Mouse (Mus musculus) G1E (cell line): ENCODE results near the gene Rnf227. TPM values are rescaled to one million over a fixed set of nuclear protein-coding genes. Genes with fewer than 3 reads are reported as not detected.

Experiments used
- ATAC-seq: 2 replicates; pipeline ENCODE4 v1.8.0; 2016; ENCODE audit warnings: mild to moderate bottlenecking; ENCODE audit not compliant: insufficient number of reproducible peaks, poor library complexity, low FRiP score, severe bottlenecking; ENCODE audit errors: extremely low read depth
- DNase-seq: peaks from one replicate; pipeline ENCODE4 v3.0.0; 2012; ENCODE audit warnings: low spot score
- H3K27me3 ChIP-seq: 2 replicates; pipeline ENCODE4 v1.6.1; 2012; ENCODE audit warnings: mild to moderate bottlenecking, low read length, inconsistent platforms; ENCODE audit not compliant: insufficient read depth
- H3K36me3 ChIP-seq: replicated peaks from 2 replicates; pipeline ENCODE3; 2012; ENCODE audit warnings: mild to moderate bottlenecking, inconsistent platforms
- H3K4me1 ChIP-seq: 2 replicates; pipeline ENCODE4 v1.6.1; 2012; ENCODE audit warnings: low read depth, low read length, inconsistent platforms, mixed read lengths; ENCODE audit not compliant: insufficient read depth
- H3K4me3 ChIP-seq: 2 replicates; pipeline ENCODE4 v1.5.1; 2012; ENCODE audit warnings: low read depth, mild to moderate bottlenecking, inconsistent platforms, low read length, moderate library complexity, mixed read lengths
- H3K9me3 ChIP-seq: replicated peaks from 2 replicates; pipeline ENCODE4 v1.6.1; 2012; ENCODE audit warnings: inconsistent platforms
- CTCF ChIP-seq: IDR thresholded peaks from 2 replicates; pipeline ENCODE4 v1.5.1; 2012; ENCODE audit warnings: low read depth, low read length, inconsistent platforms, mixed read lengths
- GATA1 ChIP-seq: IDR thresholded peaks from 2 replicates; pipeline ENCODE4 v1.6.1; 2012; ENCODE audit warnings: borderline replicate concordance, low read length, inconsistent platforms, mixed read lengths
- GATA2 ChIP-seq: IDR thresholded peaks from 2 replicates; pipeline ENCODE4 v1.6.1; 2012; ENCODE audit warnings: low read depth, low read length, inconsistent platforms, borderline replicate concordance
- POLR2AphosphoS5 ChIP-seq: IDR thresholded peaks from 2 replicates; pipeline ENCODE4 v1.6.1; 2012; ENCODE audit warnings: low read depth, low read length, inconsistent platforms; ENCODE audit not compliant: insufficient replicate concordance
- TAL1 ChIP-seq: conservative IDR thresholded peaks from 2 replicates; pipeline ENCODE4 v1.6.1; 2012; ENCODE audit warnings: low read depth, low read length, inconsistent platforms, mixed read lengths
- polyA plus RNA-seq: library from polyadenylated mRNA; stranded (reverse); fragments of >175 nt; gene quantifications from 2 replicates; pipeline ENCODE4 v1.2.3, GENCODE M21; 2012
- total RNA-seq, 2 experiments: library from RNA; stranded (forward) in 1 of 2; stranded (reverse) in 1 of 2; fragments of 200-1000 nt in 1 of 2; fragments of >200 nt in 1 of 2; fragmentation: Nextera tagmentation in 1 of 2; gene quantifications; 2 replicates each; pipeline ENCODE4 v1.2.3; 2014 to 2017

Gene Rnf227
- total and polyA plus RNA-seq, 3 experiments: 0.11 TPM; not detected in 2

DNA sequence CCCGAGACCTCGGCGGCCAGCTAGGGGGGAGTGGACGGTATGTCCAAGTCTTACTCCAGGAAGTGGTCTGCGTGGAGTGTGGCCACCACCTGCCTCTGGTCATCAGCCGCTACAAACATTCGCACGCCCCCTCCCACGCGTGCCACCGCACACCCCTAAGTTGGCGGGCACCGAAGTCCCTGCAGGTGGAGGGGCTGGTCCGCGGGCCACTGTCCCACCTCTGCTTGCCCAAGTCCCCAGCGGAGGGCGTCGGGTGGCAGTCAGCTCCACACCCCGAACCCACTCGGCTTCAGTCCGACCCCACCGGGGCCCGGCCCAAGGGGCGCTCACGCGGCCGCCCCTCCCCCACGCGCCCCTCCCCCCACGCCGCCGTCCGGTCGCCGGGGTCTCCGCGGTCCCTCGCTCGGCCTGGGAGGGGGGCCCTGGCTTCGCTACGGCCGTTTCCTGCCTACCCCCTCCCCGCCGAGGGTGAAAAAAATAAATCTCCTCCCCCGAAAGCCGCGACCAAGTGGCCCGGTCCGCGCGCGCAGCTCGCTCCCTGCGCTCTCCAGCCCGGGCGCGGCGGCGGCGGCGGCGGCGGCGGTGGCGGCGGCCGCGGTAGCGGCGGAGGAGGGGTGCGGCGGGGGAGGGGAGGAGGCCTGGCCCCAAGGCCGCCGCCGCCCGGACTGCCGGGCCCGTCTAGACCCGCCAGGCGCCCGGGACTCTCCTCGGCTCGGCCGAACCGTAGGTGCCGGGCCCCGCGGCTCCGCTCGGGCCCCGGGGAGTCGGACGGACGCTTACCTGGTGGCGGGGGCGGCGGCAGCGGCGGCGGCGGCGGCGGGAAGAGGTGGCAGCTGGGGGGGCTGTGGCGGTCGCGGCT is 28.3 kb downstream of the Rnf227 start:
- Histone ChIP-seq H3K36me3 (peaks cover 35% of the 10 kb centered on the region), H3K4me3 (peak overlapping the region; percentile 84), H3K4me1 (peaks cover 71% of the 10 kb centered on the region), H3K27me3 (no peaks in the 10 kb centered on the region), H3K9me3 (no peaks in the 10 kb centered on the region)
- peak; percentile 52 for DNase-seq
- no peak for TF ChIP-seq TAL1
- no peak for TF ChIP-seq POLR2AphosphoS5
- TF ChIP-seq GATA2: no peak
- no peak for TF ChIP-seq CTCF
- no peak for TF ChIP-seq GATA1
- ATAC-seq: no peak

DNA sequence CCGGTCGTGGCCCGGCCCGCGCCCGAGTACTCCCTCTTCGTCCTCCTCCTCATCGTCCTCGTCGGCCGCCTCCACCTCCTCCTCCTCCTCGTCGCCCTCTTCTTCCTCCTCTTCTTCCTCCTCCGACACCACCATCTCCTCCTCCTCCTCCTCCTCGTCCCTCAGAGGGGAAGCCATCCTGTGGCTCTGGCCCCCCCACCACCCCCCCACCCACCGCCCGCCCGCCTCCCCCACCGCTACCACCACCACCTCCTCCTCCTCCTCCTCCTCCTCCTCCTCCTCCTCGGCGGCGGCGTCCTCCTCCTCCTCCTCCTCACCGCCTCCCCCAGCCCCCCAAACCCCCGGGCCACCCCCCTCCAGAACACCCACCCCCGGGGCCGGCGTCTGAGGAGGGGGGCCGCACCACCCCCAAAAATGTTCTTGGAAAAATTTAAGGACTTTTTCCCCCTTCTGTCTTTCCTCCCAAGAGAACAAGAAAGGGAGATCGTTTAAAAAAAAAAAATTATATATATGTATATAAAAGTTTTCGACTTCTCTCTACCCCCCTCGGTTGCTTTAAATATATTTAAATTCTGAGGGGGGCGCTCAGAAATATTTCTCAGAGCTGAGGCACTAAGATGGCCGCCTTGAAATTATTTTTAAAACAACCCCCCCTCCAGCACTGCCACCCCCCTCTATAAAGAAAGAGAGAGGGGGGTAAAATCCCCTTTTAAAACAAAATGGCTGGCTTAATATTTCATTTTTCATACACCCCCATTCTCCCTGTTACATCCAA is 29.1 kb downstream of the Rnf227 start, which contains the start of gene Chd3:
TSS of gene Chd3 (minus strand) at position 192 of the 775 bp plus-strand sequence.
- Histone ChIP-seq H3K36me3 (peaks cover 26% of the 10 kb centered on the region), H3K4me1 (peaks cover 77% of the 10 kb centered on the region), H3K27me3 (no peaks in the 10 kb centered on the region), H3K9me3 (no peaks in the 10 kb centered on the region), H3K4me3 (peak within 1 kb of the TSS; percentile 84)
- ATAC-seq (no peak), DNase-seq (peak; percentile 25)
- TF ChIP-seq TAL1: no peak
- TF ChIP-seq GATA1: no peak

DNA sequence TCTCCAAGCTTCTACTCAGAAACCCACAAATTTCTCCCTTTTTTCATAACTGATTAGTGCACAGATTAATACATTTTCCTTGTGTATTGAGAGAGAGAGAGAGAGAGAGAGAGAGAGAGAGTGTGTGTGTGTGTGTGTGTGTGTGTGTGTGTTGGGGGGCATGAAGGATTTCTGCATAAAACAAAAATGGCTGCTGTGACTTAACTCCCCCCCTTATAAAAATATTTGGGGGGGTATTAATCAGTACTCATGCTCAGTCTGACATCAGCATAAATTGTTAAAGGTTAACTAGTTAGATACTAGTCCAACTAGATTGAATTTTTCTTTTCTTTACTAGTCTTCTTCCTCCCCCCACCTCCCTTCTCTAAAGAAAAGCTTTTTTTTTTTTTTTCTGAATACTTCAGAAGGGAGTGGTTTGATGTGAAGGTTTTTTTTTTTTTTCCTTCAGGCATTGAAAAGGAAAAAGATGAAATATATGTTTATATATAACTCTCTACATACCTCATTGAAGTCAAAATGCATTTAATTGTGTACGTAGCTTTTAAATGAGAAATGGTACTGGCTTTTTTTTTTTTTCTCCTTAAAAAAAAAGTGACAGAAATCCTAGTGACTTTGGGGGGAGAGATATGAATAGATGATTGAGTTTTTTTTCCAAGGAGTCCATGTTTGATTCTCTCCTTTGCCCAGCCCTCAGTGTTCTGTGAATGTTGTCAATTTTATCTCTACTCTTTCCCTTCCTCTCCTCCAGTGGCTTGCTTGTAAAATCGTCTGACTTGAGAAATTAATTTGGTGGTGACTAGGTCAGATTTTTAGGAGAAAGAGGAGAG is 29.9 kb downstream of the Rnf227 start:
- H3K4me1 ChIP-seq: peaks cover 71% of the 10 kb centered on the region
- H3K27me3 ChIP-seq: no peaks in the 10 kb centered on the region

DNA sequence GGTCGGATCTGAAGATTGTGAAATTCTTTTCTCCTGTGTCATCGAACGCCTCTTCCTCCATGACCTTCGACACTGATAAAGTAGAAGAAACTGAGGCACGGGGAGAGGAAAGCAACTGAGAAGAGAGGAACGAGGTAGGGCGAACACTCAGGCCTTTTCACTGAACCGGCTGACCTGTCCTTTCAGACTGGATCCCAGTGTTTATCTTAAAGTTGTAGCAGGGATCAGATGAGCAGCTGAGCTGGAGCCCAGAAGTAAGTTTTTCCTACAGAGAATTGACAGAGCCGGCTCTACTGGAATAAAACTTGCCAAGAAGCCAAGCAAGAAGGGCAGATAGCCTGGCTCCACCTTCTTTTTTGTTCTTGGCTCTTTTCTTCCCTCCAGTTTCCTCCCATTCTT is 30.6 kb downstream of the Rnf227 start:
- TF ChIP-seq GATA2: no peak
- no peak for TF ChIP-seq CTCF
- TF ChIP-seq GATA1: no peak
- peaks cover 68% of the 10 kb centered on the region for H3K4me1 ChIP-seq
- H3K27me3 ChIP-seq: no peaks in the 10 kb centered on the region

More for the DNA sequence above, 29.9 kb downstream of the Rnf227 start:
- no peak for ATAC-seq
- H3K4me3 ChIP-seq: no peak overlapping the region; the same call in 1 of the 2 replicates
- H3K36me3 ChIP-seq: peaks cover 18% of the 10 kb centered on the region
- TF ChIP-seq GATA2 (no peak), POLR2AphosphoS5 (no peak), GATA1 (no peak), CTCF (no peak), TAL1 (no peak)
- DNase-seq: no peak
- H3K9me3 ChIP-seq: no peaks in the 10 kb centered on the region

DNA sequence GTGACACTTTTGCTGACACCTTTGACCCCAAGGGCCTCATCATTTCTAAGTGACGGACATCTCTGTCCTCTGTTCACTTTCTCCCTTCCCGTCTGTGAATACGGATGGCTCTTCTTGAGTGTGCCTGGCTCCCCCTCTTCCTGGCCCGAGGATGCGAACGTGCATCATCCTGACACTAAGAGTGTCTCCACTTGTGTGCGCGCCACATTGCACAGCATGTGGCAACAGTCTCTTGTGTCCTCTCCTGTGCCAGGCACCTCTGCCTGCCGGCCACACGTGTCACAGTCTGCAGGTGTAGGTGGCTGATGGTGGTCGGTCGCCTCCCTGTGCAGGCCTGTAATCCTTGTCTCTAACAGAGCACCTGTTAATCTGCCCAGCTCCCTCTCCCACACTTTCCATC is 31.3 kb downstream of the Rnf227 start:
- Histone ChIP-seq H3K4me3 (peak overlapping the region; percentile 66; the same call in 1 of the 2 replicates), H3K4me1 (peaks cover 62% of the 10 kb centered on the region), H3K27me3 (no peaks in the 10 kb centered on the region), H3K36me3 (peaks cover 15% of the 10 kb centered on the region), H3K9me3 (no peaks in the 10 kb centered on the region)
- no peak for TF ChIP-seq POLR2AphosphoS5
- TF ChIP-seq CTCF: no peak
- TF ChIP-seq TAL1: no peak
- TF ChIP-seq GATA1: no peak
- no peak for TF ChIP-seq GATA2
- ATAC-seq: no peak
- no peak for DNase-seq

More for the DNA sequence above, 30.6 kb downstream of the Rnf227 start:
- no peak overlapping the region; the same call in 1 of the 2 replicates for H3K4me3 ChIP-seq
- H3K9me3 ChIP-seq: no peaks in the 10 kb centered on the region
- ATAC-seq (no peak), DNase-seq (no peak)
- peaks cover 17% of the 10 kb centered on the region for H3K36me3 ChIP-seq
